Mouse (Mus musculus): ENCODE measurements around the gene Prkcd. TPM values are rescaled to one million over a fixed set of nuclear protein-coding genes. Genes with fewer than 3 reads are reported as not detected.

Gene Prkcd
- 154 and 219 TPM in 2 replicates for polyA plus RNA-seq (2012; rRNA removed; ENCODE audit: low replicate concordance)

DNA sequence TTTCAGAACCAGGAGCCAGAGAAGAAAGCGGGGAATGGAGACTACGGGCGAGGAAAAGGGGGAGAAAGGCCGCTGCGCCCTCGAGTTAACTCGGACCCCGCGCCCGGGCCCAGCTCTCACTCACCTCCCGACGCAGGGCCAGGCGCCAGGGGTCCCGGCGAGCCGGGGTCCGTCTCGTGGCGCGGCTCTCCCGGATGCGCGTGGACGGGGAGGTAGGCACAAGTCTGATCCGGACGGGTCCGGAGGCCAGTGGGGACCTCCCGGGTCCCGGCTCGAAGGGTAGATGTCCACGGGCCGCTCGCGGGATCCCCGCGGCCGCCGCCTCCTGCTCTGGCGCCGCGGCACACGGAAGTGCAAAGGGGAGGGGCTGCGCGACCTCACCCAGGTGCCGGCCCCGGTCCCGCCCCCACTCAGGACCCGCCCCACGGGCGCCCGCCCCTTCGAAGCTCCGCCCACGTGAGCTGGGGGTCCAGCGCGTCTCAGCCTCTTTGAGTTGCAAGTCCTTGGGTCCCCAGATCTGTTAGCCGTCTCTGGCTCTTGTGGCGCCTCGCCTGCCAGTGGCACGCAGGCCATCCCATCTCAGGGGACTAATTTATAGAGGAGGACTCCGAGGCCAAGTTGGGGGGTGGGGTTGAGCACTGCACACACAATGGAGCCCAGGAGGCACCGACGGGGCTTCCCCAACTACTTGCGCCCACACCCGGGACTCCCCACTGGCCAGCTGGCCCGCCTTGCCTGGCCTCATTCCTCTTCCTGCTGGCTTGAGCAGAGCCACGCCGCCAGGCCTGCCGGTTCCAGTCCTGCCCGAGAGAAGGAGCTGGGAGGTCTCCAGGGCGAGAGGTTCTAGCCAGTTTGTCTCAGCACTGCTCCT is at the start of gene Prkcd:
Gene Prkcd, minus strand, starts transcription at position 355 of the 871 bp plus-strand sequence.

GRCm38 (mm10) chr14:30653943-30654659 is 28.1 kb upstream of the Prkcd start, which contains the start of gene Rft1:
Gene Rft1, plus strand, starts transcription at chr14:30654360.

GRCm38 (mm10) chr14:30548131-30548720 is 77.8 kb downstream of the Prkcd start, which contains the start of gene Tkt:
Gene Tkt, plus strand, starts transcription at chr14:30548359.

Other genes with a start within 250 kb of the Prkcd start
- 18.2 and 32.6 TPM in 2 replicates for gene Dcp1a, start 146.7 kb downstream of the Prkcd start, polyA plus RNA-seq (2012; rRNA removed; ENCODE audit: low replicate concordance)
- gene Cacna1d, start 134.8 kb downstream of the Prkcd start, polyA plus RNA-seq (2012; rRNA removed; ENCODE audit: low replicate concordance), result 1.1 and 3.3 TPM in 2 replicates
- gene Tkt, start 77.9 kb downstream of the Prkcd start, polyA plus RNA-seq (2012; rRNA removed; ENCODE audit: low replicate concordance), result 502 and 506 TPM in 2 replicates
- gene Rft1, start 28.1 kb upstream of the Prkcd start, polyA plus RNA-seq (2012; rRNA removed; ENCODE audit: low replicate concordance), result 4.1 and 4.6 TPM in 2 replicates
- 0.27 and 0.34 TPM in 2 replicates for gene Sfmbt1, start 88.6 kb upstream of the Prkcd start, polyA plus RNA-seq (2012; rRNA removed; ENCODE audit: low replicate concordance)
- 9.2 and 14.9 TPM in 2 replicates for gene Tmem110, start 199.4 kb upstream of the Prkcd start, polyA plus RNA-seq (2012; rRNA removed; ENCODE audit: low replicate concordance)